Mouse (Mus musculus) heart, postnatal 25 days (tissue): ENCODE measurements at regions not wholly inside any gene's neighbourhood (a gene's known extent, or its start where the extent isn't known, plus 50 kb on each side); places are given as distances from the start of the nearest gene placed in this dataset.

Experiments
- DNase-seq: peaks from one replicate; pipeline ENCODE4 v3.0.0; 2022; ENCODE audit warnings: low spot score
- intact Hi-C: fragments of 180-260 bp; cut with DNase I; formaldehyde crosslinking; loops from one replicate; pipeline ENCODE4 v1.15.1; 2025

- intact Hi-C loops, result no loop called here
- DNase-seq, result no peak
These were observed 171.0 kb upstream of the Dmrta1 start for GRCm38 (mm10) chr4:89508103-89508763.

GRCm38 (mm10) chr4:89505368-89505819 is 173.8 kb upstream of the Dmrta1 start:
- intact Hi-C loops, result no loop called here
- DNase-seq, result no peak

- DNase-seq, result no peak
- intact Hi-C loops, result no loop called here
These were observed 179.0 kb upstream of the Dmrta1 start for GRCm38 (mm10) chr4:89500232-89500631.

DNA sequence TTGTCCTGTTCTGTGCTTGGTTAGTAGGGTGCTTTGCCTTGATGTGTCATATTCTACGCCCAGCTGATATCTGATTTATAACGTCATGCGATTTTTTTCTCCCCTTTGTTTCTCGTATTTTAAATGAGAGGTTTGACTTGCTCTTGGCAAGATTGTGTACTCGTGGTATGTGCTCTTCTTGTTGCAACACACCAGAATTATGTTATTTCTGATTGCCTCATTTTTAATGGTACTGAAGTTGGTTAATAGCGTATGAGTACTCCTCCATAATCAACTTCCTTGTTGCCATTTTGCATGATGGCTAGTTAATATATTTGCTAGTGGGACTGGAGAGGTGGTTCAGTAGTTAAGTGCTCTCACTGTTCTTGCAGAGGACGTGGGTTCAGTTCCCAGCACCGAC is 180.1 kb upstream of the Cdkn2b start:
- intact Hi-C loops, result no loop called here
- no peak for DNase-seq

DNA sequence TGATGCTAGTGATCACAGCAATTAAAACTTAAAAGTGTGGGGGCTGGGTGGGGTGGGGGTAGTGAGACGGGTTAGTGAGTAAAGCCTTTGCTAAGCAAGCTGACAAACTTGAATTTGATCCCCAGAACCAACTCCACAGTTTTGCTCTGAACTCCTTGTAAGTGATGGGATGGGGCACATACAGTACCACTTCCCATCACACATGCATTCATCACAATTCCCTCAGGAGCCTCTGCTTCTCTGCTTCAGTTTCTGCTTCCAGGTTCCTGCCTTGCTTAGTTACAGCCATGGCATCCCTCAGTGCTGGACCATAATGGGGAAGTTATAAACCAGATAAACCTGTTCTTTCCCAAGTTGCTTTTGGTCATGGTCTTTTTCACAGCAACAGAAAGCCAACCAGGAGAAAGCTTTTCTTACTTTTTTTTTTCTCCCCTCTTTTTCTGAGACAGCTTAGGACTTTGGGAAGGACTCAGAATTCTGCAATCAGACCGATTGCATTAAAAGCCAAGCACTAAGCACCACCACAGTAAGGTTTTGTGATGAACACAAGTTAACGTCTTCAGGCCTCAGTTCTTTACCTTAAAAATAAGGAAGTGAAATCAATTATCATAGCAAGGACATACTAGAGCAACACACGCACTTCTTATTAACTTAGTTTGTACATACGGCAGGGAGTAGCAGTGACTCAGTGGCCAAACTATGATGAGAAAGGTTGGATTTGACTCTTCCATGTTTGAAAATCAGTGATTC is 176.8 kb upstream of the Cdkn2b start:
- DNase-seq, result no peak
- intact Hi-C loops, result no loop called here

DNA sequence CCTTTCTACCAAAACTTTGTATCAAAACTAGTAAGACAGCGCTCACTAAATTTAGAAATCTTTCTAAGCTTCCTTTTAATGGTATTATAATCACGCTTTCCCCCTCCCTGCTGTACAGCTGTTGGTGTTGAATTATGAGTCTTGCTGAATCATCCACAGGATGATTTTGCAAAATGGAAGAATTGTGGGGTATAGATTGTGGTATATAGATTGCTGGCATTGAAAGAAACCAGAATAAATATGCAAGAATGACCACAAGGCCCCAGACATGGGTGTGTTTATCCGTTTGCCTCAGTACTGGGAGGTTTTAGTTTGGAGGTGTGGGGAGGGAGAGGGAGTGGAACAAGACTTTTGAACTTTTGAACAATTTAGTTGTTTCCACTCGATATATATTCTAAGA is 176.1 kb upstream of the Cdkn2b start:
- intact Hi-C loops, result no loop called here
- no peak for DNase-seq

DNA sequence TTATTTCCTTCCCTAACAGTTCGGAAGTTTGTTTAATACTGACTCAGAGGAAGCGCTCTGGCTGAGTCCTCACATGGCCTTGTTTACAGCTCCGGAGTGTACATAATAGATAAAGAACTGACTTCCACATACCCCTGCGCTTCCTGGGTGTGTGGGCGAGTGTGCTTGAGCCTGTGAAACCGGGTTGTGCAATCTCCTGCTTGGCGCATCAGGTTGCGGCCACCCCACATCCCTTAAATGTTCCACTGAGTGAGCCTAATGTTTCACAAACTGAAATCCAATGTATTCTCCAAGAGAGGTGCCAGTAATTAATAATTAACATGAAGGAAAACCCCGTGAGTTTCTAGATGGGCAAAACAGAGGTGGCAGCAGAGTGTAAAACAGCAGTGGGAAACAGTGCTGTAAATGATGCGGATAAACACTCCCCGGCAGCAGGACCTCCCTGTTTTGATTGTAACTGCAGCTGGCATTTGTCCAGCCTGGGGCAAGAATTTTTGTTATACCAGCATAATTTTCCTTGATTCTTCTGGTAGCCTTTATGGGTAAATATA is 175.2 kb upstream of the Cdkn2b start:
- intact Hi-C loops, result no loop called here
- peak; percentile 33 for DNase-seq

- intact Hi-C loops, result no loop called here
- no peak for DNase-seq
These were observed 167.9 kb upstream of the Cdkn2b start for GRCm38 (mm10) chr4:89478646-89479237.

DNA sequence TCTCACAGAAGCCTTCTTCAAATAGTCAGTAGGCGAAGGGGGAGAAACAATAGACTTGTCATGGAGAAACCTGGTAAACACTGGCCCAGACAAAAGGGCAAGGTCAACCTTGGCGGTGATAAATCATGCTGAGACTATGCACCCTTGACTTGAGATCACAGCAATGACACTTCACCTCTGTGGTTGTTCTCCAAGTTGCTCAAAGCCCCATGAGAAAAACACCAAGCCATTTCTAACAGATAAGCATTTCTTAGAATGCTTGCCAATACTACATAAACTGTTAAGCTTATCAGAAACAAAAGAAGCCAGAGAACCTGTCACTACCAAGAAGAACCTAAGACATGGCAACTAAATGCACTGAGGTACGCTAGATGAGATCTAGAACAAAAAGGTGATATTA is 165.0 kb upstream of the Cdkn2b start:
- no peak for DNase-seq
- intact Hi-C loops, result no loop called here

DNA sequence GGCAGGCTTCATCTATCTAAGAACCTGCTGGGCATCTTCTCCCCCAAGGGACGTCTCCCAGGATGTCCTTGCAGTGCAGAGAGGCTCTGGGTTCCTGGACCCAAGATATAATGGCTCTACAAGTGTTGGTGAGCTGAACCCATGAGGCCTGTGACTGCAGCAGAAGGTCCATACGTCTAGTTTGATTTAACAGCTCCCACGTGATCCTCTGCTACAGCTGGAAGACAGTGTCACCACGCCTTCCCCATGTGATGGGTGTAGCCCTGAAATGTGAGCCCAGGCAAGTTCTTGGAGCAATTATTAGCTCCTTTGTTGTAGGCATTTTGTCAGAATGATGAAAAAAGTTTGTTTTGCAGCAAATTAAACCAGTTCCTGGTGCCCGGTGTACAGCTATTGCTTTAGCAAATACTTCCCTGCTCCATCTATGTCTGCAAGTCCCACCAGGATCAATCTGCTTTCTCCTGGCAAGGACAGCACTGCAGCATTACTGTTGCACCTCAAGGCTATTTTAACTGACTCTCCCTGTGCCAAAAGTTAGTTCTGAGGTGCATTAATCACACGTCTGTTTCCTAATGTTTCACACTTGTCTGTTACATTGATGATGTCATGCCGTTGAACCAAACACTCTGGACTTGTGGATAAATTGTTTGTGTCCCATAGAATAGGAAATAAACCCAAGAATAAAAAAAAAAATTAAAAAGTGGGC is 164.2 kb upstream of the Cdkn2b start:
- DNase-seq, result no peak
- intact Hi-C loops, result no loop called here

GRCm38 (mm10) chr4:89471426-89471825 is 160.6 kb upstream of the Cdkn2b start:
- no peak for DNase-seq
- intact Hi-C loops, result no loop called here

DNA sequence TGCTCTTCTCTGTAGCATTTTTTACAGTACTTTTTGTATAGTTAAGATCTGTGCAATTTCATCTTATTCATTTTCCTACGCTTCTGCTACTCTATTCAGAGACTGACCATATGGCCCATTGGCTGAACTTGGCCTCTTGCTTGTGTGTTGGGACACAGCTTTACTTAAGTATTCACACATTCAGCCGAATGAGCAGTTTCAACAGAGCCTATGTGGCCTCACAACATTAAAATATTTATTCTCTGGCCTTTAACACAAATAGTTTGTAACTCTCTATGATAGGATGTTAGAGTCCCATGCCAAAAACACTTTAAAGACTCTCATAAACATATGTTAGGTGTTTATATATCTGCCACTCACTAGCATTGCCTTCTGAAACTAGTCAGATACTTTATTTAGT is 159.9 kb upstream of the Cdkn2b start:
- intact Hi-C loops, result no loop called here

DNA sequence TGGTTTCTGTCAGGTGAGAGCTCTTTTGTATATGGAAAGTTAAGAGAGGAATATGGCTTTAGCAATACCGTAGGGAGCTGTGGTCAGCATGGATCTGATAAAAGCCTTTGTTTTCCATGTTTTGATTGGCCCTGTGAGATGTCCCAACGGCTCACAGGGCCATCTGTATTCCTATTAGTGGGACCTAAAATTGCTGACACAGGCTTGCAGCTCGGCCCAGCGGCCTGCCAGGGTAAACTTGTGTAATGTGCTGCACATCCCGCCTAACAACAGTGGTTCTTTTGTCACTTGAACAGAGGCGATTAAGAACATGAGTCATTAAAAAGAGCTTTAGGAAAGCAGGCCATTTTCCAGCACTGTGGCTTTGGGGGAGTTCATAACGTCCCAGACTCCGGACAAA is 159.0 kb upstream of the Cdkn2b start:
- DNase-seq, result peak; percentile 71
- intact Hi-C loops, result no loop called here

More for the DNA sequence above, 159.9 kb upstream of the Cdkn2b start:
- no peak for DNase-seq

GRCm38 (mm10) chr4:89469406-89469805 is 158.6 kb upstream of the Cdkn2b start:
- intact Hi-C loops, result no loop called here
- DNase-seq, result no peak

DNA sequence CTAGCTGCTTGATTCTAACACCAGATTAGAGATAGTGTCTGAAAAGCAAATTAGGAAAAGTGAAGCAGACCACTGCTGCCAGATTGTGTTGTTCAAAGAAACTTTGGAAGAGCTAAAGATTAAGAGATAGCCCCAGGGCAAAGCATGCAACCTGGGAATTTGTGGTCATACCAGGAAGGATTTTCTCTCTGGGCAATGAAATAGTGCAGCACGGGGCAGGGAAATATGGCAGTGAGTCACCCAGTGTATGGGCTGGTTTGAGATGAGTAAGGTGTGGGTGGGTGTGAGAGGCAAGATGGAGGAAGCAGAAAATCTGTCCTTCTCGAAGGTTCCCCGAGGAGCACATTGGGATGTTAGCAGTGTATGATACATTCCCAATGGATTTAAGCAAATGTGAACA is 155.9 kb upstream of the Cdkn2b start:
- intact Hi-C loops, result no loop called here
- DNase-seq, result no peak

- no peak for DNase-seq
- intact Hi-C loops, result no loop called here
These were observed 152.3 kb upstream of the Cdkn2b start for GRCm38 (mm10) chr4:89463121-89463520.

GRCm38 (mm10) chr4:89460170-89460762 is 149.4 kb upstream of the Cdkn2b start:
- intact Hi-C loops, result no loop called here

GRCm38 (mm10) chr4:89459346-89459666 is 148.5 kb upstream of the Cdkn2b start:
- no peak for DNase-seq
- intact Hi-C loops, result no loop called here

More at GRCm38 (mm10) chr4:89460170-89460762, 149.4 kb upstream of the Cdkn2b start:
- no peak for DNase-seq

- DNase-seq, result no peak
- intact Hi-C loops, result no loop called here
These were observed 147.9 kb upstream of the Cdkn2b start for GRCm38 (mm10) chr4:89458628-89459345.
